Mouse (Mus musculus): ENCODE measurements around the gene Unc5b. TPM values are rescaled to one million over a fixed set of nuclear protein-coding genes. Genes with fewer than 3 reads are reported as not detected.

Gene Unc5b
- total RNA-seq, 2 experiments from 2014 or later = 0.07 TPM; not detected in 1

DNA sequence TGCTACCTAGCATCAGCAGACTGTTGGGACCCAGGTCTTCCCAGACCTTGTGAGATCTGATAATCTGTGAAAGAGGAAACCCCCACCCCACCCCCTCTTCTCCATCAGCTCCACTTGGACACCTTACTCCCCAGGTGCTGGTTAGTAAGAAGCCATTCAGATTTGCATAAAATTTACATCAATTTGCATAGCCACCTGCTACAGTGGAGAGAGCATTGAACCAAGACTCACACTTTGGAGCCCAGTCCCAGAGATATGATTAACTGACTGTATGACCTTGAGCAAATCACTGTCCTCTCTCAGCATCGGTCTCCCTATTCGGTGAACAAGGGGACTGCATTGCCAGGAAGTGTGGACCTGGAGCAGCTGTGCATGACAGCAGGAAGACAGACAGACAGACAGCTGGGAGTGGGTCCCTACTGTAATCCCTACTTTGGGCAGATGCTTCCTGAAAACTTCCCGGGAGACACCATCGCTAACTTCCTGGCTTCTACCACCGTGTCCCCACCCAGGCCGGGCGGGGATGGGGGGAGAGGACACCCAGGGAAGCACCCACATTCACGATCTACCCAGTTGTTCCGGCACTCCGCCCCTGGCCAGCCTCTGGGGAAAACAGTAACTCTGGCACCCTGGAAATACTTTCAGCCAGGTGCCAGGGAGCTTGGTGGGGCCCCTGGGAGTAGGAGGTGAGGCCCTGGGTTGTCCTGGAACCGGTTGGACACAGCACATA is 30.0 kb downstream of the Unc5b start:
- no peak for ATAC-seq (ENCODE audit: poor library complexity, severe bottlenecking)

DNA sequence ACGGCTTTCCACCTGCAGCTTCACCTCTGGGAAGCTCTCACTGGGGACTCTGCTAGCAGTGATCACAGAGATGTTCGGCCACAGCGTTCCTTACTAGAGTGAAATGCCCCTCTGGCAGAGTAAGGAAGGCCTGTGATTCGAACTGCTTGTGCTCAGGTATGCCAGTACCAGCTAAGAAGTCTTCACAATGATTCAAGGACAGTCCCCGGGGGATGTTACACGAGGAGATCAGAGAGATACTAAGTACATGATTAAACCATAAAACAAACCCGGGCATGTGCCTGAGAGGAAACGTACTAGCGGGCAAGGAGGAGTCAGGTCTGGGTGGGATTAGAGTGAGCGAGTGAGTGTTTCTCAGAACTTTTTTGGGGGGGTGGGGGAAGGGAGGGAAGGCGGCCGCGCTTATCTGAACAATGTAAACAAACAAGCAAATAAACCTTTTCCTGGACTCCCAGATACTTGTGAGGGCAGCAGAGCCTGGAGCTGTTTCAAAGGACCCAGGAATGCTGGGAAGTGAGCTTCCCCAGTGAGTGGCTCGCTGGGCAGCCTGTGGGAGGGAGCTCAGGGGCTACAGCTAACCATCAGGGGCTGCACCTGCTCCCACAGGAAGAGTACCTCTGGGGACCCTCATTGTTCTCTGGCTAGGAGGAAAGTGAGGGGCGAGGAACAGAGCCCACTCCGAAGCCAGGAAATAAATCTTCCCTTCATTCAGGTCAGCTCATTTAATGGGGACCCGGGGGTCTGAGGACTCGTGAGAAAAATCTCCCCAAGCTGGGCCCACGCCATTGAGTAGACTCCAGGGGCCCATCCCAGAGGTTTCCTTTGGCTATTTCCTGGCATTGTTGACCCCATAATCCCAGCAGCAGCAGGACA is 30.9 kb downstream of the Unc5b start:
- no peak for ATAC-seq (ENCODE audit: poor library complexity, severe bottlenecking)

DNA sequence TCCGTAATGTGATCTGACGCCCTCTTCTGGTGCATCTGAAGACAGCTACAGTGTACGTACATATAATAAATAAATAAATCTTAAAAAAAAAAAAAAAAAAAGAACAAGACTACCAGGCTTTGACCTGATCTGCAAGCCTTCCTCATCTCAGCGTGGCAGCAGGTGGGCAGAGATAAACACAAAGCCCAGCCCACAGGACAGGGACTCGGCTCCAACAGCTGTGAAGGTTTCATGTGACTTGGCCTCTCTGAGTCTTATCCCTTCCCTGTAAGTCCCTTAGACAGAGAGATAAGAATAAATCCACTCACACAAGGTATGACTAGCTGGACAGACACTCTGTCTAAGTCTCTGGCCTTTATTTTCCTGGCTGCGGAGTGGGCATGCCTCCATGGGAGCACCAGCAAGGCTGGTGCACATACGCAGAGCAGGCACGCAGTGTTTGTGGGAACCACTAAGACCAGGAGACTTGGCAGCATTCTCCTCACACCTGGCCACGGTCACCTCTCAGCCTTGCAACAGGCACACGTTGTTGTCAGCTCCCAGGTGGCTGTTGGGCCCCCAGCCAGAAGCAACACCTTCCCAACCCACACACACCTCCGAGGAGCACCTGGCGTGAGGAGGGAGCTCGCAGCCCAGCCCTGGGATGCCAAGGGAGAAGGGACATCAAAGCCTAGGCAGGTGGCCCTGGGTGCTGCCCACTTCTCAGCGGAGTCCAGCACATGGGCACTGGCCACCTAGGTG is 33.5 kb downstream of the Unc5b start:
- ATAC-seq (ENCODE audit: poor library complexity, severe bottlenecking) = no peak

DNA sequence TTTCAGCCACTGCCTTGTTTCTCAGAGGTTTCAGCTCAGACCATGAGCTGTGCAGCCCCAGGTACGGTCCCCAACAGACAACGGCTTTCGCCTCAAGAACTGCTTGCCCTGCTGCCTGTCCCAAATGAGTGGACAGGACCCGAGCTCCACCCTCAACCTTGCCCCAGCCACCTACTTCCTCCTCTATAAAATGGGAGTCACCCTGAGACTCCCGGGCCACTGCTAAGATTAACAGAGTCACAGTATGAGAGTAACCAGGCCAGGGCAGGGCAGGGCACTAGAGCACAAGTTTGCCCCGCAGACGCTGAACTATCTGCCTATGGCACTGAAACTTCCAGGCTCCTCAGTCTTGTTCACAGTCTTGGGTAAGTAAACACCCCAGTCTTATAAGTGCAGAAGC is 34.9 kb downstream of the Unc5b start:
- no peak for ATAC-seq (ENCODE audit: poor library complexity, severe bottlenecking)

DNA sequence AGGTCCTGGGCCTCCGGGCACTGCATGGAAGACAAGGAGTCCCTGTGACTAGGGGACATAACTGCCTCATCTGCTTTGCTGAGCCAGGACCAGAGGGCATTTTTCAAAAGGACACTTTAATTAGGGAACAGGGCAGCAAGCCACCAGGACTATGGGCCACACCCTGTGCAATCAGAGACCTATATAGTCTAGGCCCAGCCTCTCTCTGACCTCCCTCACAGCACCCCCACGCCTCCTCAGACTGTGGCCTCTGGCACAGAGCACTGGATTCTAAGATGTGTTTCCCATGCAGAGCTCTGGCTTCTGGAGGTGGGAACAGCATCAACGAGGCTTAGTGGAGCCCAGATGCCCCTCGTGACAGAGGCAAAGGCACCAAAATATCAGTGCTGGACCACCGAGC is 35.4 kb downstream of the Unc5b start:
- ATAC-seq (ENCODE audit: poor library complexity, severe bottlenecking) = no peak

DNA sequence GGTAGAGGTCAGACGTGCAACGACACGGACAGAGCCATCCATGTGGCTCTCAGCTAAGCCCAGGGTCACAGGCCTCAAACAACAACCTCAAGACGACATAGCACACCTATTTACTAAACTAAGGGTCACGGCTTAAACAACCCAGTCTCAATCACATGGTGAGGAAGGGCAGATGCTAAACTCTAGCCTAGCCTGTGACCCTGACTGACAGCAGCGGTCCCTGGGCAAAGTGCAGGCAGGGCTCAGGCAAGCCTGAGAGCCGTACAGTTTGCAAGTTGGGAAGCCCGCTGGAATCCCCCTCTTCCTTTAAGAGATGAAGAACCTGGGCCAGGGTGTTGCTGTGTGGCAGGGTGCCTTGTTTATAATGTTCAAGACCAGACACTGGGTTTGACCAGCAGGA is 36.6 kb downstream of the Unc5b start:
- ATAC-seq (ENCODE audit: poor library complexity, severe bottlenecking) = no peak

DNA sequence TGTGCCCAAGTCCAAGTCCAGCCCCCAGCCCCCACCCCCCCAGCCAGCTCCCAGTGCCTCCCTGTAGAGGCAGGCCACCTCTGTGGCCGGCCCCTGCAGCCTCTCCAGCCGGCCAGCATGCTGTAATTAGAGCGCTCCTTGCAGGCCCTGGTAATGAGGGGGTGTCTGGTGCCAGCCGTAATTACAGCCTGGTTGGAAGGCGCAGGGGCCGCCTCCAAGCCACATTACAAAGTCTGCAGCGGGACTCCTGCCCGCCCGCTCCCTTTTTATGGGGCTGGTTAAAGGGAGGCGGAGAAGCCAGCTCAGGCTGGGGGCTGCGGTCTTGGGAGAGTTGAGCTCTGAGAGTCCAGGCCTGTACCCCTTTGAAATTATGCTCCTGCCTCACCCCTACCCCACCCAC is 37.0 kb downstream of the Unc5b start:
- no peak for ATAC-seq (ENCODE audit: poor library complexity, severe bottlenecking)

DNA sequence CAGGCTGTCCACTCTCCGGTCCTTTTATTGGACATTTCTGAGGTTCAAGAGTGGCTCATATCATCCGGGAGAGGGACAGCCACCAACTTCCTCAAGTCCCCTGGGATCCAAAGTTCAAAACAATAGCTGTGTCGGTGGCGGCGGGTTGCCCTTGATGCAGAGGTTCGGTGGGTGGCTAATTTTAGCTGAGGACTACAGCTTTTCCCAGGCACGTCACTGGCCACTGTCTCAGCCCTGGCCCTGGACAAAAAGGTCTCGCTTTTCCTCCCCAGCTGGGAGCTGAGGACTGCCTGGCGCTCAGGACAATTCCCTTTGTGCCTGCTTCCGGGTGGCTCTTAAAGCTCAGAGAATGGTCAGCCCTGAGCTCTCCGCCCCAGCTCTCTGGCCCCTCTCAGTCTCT is 38.5 kb downstream of the Unc5b start:
- no peak for ATAC-seq (ENCODE audit: poor library complexity, severe bottlenecking)

DNA sequence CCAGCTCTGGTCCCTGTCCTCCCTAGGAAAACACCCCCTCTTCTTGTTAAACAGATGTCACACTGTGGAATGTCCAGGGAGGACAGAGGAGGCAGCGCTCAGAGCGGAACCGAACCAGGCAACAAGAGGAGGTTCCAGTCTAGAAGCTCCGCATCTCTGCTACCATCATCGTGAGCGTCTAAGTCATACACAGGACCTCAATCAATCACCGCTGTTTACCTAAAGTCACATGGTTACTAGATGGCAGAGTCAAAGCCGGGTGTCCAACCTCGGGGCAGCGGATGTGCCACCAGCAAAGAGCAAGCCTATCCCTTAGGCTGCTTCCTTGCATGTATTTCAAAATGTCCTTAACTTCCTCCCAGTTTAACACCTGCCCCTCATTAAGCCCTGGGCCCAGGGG is 39.0 kb downstream of the Unc5b start:
- ATAC-seq (ENCODE audit: poor library complexity, severe bottlenecking) = no peak

DNA sequence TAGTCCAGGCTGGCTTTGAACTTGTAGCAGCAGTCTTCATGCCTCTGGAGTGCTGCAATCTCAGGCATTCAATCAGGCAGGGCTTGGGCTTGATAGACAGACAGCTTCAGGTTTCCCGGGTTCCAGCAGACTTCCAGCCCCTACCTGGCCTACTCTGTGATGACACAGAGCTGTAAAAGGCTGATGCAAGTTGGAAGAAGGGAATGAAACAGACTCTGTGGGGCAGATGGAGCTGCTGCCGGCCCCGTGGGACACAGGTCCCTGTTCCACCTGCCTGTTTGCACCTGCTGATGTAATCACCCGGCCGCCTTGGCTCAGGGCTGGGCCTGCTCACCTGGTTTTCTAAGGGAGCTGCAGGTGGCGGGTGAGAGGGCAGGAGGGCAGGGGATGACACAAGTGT is 40.5 kb downstream of the Unc5b start:
- no peak for ATAC-seq (ENCODE audit: poor library complexity, severe bottlenecking)

DNA sequence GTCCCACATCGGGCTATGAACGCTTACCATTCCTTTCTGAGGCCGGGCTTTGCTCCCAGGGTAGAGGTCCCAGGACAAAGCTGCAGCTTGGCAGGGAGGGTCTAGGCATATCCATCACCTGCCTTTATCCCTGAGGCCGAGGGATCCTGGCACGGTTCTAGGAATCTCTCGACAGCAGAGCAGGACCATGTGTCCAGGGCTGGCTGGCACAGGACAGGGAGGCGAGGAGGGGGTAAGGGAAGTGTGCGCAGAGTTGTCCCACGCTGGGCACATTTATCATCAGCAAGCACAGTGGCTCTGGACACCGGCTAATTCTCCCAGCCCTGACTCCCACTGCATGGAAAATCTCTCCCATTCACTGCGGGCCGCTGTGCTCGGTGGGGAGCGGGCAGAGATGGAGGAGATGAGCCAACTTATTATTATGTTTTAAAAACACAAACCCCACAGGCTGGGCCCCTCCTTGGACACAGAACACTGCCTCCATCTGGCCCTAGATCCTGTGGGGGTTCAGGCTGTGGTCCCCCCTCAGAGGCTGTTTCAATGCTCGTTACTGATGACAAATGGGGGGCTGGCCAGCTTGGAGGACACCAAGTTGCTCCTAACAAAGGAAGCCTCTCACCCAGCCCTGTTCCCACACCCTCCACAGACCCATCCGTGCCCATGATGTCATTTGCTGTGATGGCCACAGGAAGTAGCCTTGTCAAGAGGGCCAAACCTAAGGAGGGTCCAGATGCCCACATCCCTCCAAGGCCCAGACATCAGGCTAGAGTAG is 43.9 kb downstream of the Unc5b start:
- no peak for ATAC-seq (ENCODE audit: poor library complexity, severe bottlenecking)

DNA sequence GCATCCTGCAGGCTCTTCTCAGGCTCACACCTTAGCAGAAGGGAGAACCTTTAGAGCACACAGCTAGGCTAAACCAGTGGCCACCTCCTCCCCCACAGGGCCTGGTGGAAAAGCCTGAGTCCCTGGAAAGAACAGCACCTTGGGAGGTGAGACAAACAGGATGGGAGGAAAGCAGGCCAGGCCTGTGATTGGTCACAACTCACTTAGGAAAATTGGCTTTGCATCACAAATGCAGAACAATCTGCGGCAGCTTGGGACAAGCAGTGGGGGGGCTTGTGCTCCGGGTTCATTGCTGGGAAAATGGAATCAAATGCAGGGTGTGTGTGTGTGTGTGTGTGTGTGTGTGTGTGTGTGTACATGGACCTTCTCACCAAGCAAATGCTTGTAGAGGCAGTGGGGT is 47.8 kb downstream of the Unc5b start:
- ATAC-seq (ENCODE audit: poor library complexity, severe bottlenecking) = no peak

DNA sequence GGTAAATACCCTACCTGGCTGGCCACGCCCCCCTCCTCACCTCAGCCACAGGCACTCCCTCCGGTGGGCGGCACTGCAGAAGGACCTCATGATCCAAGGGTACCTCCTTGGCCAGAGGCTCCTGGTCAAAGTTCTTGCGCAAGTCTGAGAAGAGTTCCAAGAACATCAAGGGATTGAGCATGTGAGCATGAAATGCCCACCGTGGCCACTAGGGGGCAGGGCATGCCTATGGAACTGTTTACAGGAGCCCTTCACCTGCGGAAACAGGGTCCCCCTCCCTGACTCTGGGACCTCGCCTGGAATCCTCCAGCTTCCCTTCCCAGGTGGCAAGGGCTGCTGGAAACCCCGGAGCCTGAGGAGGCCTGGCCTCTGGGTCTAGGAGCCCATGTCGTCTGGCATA is 51.8 kb downstream of the Unc5b start:
- ATAC-seq (ENCODE audit: poor library complexity, severe bottlenecking) = peak; percentile 82

DNA sequence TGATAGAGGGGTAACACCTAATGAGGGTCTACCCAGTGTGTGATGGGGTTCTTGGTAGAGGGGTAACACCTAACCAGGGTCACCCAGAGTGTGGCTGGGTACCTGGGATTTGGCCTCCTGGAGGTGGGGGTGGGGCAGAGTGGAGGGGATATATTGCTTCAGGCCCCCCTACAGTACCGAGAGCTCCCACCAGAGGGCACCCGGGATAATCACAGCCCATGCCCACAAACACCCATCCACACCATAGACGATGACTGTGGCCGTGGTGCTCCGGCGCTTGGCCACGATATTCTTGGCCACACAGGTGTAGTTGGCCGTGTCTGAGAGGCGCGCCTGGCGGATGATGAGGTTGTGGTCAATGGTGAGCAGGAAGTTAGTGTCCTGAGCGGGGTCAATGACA is 52.8 kb downstream of the Unc5b start:
- ATAC-seq (ENCODE audit: poor library complexity, severe bottlenecking) = 0 out of 2 replicates have a peak, but pooled peaks have one; percentile 31

DNA sequence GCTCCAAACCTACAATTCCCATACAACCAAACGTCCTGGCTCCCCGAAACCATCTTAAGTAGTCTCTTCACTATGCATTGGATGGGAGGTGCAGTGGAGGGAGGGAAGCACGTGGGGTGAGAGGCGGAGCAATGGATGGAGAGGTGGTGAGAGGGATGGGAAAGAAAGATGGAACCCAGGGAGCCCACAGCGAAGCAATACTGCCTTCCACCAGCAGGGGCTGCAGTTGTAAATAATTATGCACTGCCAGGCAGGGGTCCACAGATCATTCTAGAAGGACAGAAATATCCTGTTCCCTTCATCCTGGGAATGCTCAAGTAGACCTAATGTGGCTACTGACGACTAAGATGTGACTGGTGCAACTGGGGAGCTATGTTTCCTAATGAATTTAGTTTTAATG is 55.9 kb downstream of the Unc5b start:
- no peak for ATAC-seq (ENCODE audit: poor library complexity, severe bottlenecking)

DNA sequence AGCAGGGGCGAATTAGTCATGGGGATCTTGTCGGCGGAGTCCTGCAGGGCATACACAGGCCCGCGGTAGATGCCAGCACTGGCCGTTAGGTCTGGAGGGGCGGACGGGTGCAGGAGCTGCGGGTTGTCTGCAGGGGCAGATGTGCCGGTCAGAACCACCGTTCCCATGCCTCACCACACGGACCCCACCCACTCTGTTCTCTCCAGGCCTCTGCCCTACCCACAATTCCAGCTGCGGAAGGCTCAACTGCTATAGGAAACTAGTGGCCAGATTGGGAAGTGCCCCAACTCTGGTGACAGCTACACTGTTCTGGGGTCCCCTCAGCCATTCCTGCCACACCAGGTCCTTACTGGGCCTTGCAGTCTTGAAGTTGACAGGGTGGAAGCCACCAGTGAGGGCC is 56.8 kb downstream of the Unc5b start:
- no peak for ATAC-seq (ENCODE audit: poor library complexity, severe bottlenecking)

DNA sequence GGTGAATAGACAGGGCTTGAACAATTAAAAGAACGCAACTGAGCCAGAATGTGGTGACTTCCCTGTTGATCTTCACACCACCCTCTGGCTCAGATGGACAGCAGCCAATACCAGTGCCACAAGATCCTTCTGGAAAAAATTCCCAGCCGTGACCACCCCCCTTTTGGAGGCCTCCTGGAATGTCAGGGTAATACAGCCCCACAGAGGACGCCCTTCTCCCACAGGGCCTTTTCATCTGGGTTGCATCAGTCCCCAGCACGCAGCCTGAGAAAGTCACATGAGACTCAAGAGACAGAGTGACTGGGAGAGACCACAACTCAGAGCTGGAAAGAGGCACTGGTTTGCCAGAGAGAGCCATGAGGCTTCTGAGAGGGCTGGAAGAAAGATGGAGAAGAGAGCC is 60.5 kb downstream of the Unc5b start:
- ATAC-seq (ENCODE audit: poor library complexity, severe bottlenecking) = no peak

DNA sequence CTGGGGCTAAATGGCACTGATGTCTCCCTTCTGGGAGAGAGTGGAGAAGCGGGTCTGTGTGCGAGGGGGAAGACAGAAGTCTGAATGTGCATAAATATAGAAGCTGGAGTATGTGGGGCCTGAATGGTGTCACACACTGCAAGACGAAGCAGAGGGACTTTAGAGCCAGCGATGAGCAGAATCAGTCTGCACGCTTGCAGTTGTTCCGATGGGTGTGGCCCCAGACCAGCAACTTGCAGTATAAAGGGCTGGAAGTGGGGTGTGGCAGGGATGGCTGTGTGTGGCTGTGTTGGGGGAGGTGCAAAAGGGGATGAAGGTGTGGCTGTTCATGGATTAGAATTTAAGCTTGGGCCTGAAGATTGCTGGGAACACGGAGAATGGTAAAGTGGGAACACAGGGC is 62.8 kb downstream of the Unc5b start:
- no peak for ATAC-seq (ENCODE audit: poor library complexity, severe bottlenecking)

DNA sequence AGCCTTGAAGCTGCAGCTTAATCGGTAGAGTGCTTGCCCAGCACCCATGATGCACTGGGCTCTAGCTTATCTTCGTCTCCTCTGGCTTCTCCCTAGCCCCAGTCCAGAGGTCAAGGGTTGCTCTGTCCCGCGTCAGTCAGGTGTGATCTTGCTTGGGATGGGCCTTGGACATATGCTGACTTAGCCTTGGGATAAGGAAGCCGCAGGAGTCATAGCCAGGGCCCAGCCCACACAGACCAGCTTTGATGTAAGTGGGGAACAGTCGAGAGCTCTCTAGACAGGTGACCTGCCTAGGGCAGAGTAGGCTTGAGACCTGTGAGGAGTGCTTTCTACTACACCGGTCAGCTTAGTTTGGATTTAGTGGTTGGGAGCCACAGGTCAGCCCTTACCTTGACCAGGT is 64.0 kb downstream of the Unc5b start:
- ATAC-seq (ENCODE audit: poor library complexity, severe bottlenecking) = no peak

DNA sequence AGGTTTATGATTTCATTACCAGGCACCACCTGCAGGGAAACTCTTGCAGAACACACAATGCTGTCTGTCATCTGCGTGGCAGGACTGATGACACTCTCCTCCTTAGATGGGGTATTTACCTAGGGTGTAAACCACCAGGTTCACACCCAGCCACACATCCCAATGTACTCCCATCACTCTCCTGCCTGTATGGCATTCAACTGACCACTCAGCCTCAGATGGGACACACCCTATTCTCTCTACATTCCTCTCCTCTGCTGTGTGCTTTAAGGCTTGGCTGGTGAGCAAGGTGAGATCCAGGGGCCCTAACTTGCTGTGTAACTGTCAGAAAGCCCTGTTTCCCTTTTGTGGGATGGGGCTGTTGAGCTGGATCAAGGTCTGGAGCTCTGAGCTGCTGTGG is 69.3 kb downstream of the Unc5b start:
- no peak for ATAC-seq (ENCODE audit: poor library complexity, severe bottlenecking)

DNA sequence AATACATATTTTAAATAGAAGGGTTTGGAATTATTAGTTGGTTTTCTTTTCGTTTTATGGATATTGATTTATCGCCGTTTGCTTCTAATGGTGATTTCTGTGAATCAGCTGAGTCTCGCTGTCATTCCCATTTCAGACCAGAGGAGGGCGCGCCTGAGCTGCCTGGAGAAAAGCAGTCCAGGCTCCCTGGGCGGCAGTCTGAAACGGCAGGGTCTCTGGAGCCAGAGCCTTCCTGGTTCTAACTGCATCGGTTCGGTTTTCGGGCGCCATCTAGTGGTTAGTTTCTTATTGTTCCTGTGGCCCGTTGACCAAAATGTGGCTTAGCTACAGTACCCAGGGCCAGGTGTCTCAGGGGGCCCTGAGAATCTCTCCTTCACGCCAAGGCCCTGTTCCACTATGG is 71.0 kb downstream of the Unc5b start:
- ATAC-seq (ENCODE audit: poor library complexity, severe bottlenecking) = peak; percentile 97

All from megakaryocyte, adult 5-6 weeks (primary cell).